Mouse (Mus musculus) kidney, adult 2 months (tissue): ENCODE results near the gene Gys1. TPM values are rescaled to one million over a fixed set of nuclear protein-coding genes. Genes with fewer than 3 reads are reported as not detected.
"Not testable (repeated sequence)": the region's sequence is repeated elsewhere in the genome, so short reads cannot be mapped to it uniquely, and the experiment has no call there.

Experiments
- DNase-seq: peaks from one replicate; pipeline ENCODE4 v3.0.0; 2021
- H3K27ac ChIP-seq: fragments of 200-500 bp; 2 replicates; pipeline ENCODE4 v1.5.1; 2012; ENCODE audit warnings: low read depth, low read length, control low read depth, inconsistent platforms; ENCODE audit not compliant: insufficient read depth
- H3K27me3 ChIP-seq: fragments of 200-500 bp; replicated peaks from 2 replicates; pipeline ENCODE4 v1.6.1; 2012; ENCODE audit warnings: mild to moderate bottlenecking, moderate library complexity, low read length, inconsistent platforms; ENCODE audit not compliant: control insufficient read depth, insufficient read depth
- H3K36me3 ChIP-seq: fragments of 200-500 bp; 2 replicates; pipeline ENCODE4 v1.6.1; 2012; ENCODE audit warnings: mild to moderate bottlenecking, moderate library complexity, low read length, inconsistent platforms; ENCODE audit not compliant: control insufficient read depth, insufficient read depth
- H3K4me1 ChIP-seq: fragments of 200-500 bp; 2 replicates; pipeline ENCODE4 v1.6.1; 2011; ENCODE audit warnings: low read length; ENCODE audit not compliant: control insufficient read depth, insufficient read depth
- H3K4me3 ChIP-seq: fragments of 200-500 bp; 2 replicates; pipeline ENCODE4 v1.5.1; 2011; ENCODE audit warnings: mild to moderate bottlenecking, low read depth, low read length, control low read depth; ENCODE audit not compliant: insufficient read depth
- CTCF ChIP-seq: fragments of 200-500 bp; conservative IDR thresholded peaks from 2 replicates; pipeline ENCODE4 v1.5.1; 2011; ENCODE audit warnings: low read depth, mild to moderate bottlenecking, control low read depth, low read length, moderate library complexity, mixed read lengths; ENCODE audit not compliant: insufficient read depth, insufficient read length
- POLR2A ChIP-seq: fragments of 200-500 bp; IDR thresholded peaks from one replicate; pipeline ENCODE4 v1.6.1; 2011; ENCODE audit warnings: low read depth, low read length, control low read depth
- WGBS: fragments of 180-500 bp; shearing (Covaris S2); methylation state at CpG from one replicate; pipeline ENCODE4 v1.1.7; 2018; 5-methylcytosine and 5-hydroxymethylcytosine counted together
- polyA plus RNA-seq: library from polyadenylated mRNA; depleted of rRNA; stranded (reverse); fragments of >200 nt; gene quantifications from 2 replicates; pipeline ENCODE4 v1.2.3, GENCODE M21; 2012

Gene Gys1
- polyA plus RNA-seq, 1 experiment = 57.4 TPM

DNA sequence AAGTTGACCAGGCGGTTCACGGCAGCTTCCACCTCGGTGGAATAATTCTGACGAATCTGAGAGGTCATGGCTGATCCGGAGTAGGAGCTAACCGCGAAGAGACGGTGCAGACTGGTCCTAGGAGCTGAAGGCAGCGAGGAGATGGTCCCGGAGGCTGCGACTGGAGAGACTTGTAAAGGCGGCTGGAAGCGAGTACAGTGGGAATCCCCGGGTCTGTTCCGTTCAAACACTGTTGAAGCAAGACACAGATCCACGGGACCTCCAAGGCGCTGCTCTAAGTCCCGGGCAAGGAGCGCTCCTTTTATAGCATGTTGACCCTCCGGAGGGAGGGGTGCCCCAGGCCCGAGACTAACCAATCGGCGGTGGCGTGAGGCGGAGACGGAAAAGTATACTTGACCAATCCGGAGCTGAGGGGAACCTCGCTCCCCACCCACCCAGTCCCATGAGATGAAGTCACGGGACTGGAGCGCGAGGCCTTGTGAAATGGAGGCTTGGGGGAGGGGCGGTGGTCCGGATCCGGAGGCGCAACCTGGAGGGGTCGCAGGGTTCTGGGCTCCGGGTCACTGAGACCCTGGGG lies 25.0 kb downstream of the Gys1 start, which contains the start of gene Ftl1:
Gene Ftl1, minus strand, starts transcription at position 321 of the 577 bp plus-strand sequence.
- Histone ChIP-seq H3K4me3 (peak within 1 kb of the TSS; percentile 82), H3K36me3 (peaks cover 11% of the 10 kb centered on the region), H3K27ac (peak within 1 kb of the TSS; percentile 95), H3K4me1 (peaks cover 19% of the 10 kb centered on the region)
- not testable (repeated sequence) for H3K27me3 ChIP-seq
- DNase-seq = peak; percentile 99
- WGBS = under 1% methylated on average over 32 of the region's 37 CpGs
- peak; percentile 89 for TF ChIP-seq POLR2A

- Histone ChIP-seq H3K27me3 (no peaks in the 10 kb centered on the region), H3K36me3 (peaks cover 11% of the 10 kb centered on the region), H3K4me3 (peak overlapping the region; percentile 49; the same call in 1 of the 2 replicates), H3K27ac (peak overlapping the region; percentile 95), H3K4me1 (peaks cover 19% of the 10 kb centered on the region)
- DNase-seq = peak; percentile 90
- 28% methylated on average over 7 of the region's 7 CpGs for WGBS
- no peak for TF ChIP-seq CTCF
These were observed 25.7 kb downstream of the Gys1 start for GRCm38 (mm10) chr7:45460377-45460776.

- DNase-seq = peak; percentile 80
- Histone ChIP-seq H3K4me3 (peak overlapping the region; percentile 19), H3K27ac (peak overlapping the region; percentile 95), H3K27me3 (no peaks in the 10 kb centered on the region), H3K36me3 (peaks cover 11% of the 10 kb centered on the region), H3K4me1 (peaks cover 24% of the 10 kb centered on the region)
- TF ChIP-seq POLR2A (no peak), CTCF (no peak)
- 7% methylated on average over 13 of the region's 13 CpGs for WGBS
These were observed 26.2 kb downstream of the Gys1 start for GRCm38 (mm10) chr7:45460860-45461314.

GRCm38 (mm10) chr7:45461326-45461725 lies 26.7 kb downstream of the Gys1 start:
- 45% methylated on average over 5 of the region's 5 CpGs for WGBS

DNA sequence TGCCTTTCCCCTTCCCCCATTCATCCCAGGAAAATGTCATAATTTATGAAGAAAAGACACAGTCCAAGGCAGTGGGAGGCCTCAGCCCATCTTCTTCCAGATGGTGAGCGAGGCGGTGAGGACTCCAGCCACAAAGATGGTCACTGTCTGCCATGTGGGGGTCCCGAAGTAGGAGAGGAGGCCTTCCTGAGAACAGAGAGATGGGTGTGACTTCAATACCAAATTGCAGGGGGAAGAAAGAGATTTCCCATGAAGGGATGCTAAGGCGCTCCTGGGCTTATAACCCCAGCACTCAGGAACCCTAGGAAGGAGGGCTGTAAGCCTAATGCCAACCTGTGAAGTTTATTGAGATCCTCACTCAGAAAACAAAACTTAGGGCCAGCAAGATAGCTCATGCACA lies 27.1 kb downstream of the Gys1 start:
- peaks cover 23% of the 10 kb centered on the region for H3K4me1 ChIP-seq
- no peak overlapping the region for H3K4me3 ChIP-seq
- H3K27ac ChIP-seq = peak overlapping the region; percentile 60; the same call in 1 of the 2 replicates
- TF ChIP-seq CTCF (no peak), POLR2A (no peak)
- H3K27me3 ChIP-seq = no peaks in the 10 kb centered on the region
- no peak for DNase-seq
- H3K36me3 ChIP-seq = peaks cover 11% of the 10 kb centered on the region
- 84% methylated on average over 4 of the region's 4 CpGs for WGBS

More at GRCm38 (mm10) chr7:45461326-45461725, 26.7 kb downstream of the Gys1 start:
- TF ChIP-seq POLR2A (no peak), CTCF (no peak)
- peak overlapping the region; percentile 95 for H3K27ac ChIP-seq
- peak overlapping the region; percentile 19; the same call in 1 of the 2 replicates for H3K4me3 ChIP-seq
- peaks cover 26% of the 10 kb centered on the region for H3K4me1 ChIP-seq
- DNase-seq = no peak
- H3K27me3 ChIP-seq = no peaks in the 10 kb centered on the region
- peaks cover 11% of the 10 kb centered on the region for H3K36me3 ChIP-seq

GRCm38 (mm10) chr7:45462325-45462724 lies 27.7 kb downstream of the Gys1 start:
- WGBS = 89% methylated on average over 4 of the region's 4 CpGs
- Histone ChIP-seq H3K27me3 (no peaks in the 10 kb centered on the region), H3K36me3 (peaks cover 11% of the 10 kb centered on the region), H3K4me1 (peaks cover 23% of the 10 kb centered on the region), H3K27ac (no peak overlapping the region), H3K4me3 (no peak overlapping the region)
- DNase-seq = no peak
- TF ChIP-seq CTCF (no peak), POLR2A (no peak)

DNA sequence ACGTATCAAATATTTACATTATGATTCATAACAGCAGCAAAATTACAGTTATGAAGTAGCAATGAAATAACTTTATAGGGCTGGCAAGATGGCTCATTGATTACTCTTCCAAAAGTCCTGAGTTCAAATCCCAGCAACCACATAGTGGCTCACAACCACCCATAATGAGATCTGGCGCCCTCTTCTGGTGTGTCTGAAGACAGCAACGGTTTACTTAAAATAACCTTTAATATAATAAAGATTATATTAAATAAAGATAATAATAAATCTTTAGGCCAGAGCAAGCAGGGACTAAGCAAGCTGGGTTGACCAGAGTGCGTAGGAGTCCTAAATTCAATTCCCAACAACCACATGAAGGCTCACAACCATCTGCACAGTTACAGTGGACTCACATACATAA lies 28.2 kb downstream of the Gys1 start:
- not testable (repeated sequence) for H3K36me3 ChIP-seq, DNase-seq, H3K4me3 ChIP-seq, H3K27ac ChIP-seq, H3K27me3 ChIP-seq
- 76% methylated on average over 4 of the region's 4 CpGs for WGBS
- peaks cover 18% of the 10 kb centered on the region for H3K4me1 ChIP-seq
